Mouse (Mus musculus) liver, adult (tissue): ENCODE data around the gene Gcgr.

ENCODE experiments used
- GATA4 ChIP-seq: IDR thresholded peaks from 2 replicates; pipeline ENCODE4 v1.6.1; 2014; ENCODE audit warnings: mild to moderate bottlenecking, low read length; ENCODE audit not compliant: insufficient replicate concordance

Gcgr gene

DNA sequence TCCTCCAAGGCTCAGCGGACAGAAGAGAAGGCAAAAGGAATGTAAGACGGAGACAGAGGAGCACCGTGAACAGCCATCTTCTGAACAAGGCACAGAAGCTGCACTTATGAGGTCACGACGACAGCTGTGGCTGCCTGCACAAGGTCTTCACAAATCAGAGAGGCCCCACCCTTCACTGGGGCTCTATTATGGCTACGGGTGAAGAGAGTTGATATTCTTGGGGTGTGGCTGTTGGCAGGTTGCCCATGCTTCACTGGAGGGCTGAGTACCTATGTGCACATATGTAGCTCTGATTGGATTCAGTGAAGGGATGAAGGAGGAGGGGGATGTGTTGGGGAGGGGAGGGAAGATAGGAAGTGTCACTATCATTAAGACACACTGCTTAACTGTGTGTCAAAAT lies 11.9 kb upstream of the Gcgr start:
- no peak for TF ChIP-seq GATA4

DNA sequence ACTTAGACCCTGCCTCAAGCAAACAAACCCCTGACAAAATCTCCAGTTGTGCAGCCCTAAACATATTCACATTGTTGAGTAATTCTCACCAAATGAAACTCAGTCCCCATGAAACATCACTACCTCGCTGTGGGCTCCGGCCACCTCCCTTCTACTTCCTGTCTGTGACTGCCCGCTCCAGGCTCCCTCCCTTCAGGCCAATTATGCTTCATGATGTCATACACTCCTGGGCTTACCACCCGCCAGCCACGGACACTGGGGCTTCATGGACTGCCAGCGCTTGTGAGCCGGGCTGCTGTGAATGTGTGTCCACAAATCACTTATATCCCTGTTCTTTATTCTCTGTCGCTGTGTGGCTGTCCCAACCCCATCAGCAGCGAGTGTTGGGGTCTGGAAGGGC lies 10.8 kb upstream of the Gcgr start:
- no peak for TF ChIP-seq GATA4

DNA sequence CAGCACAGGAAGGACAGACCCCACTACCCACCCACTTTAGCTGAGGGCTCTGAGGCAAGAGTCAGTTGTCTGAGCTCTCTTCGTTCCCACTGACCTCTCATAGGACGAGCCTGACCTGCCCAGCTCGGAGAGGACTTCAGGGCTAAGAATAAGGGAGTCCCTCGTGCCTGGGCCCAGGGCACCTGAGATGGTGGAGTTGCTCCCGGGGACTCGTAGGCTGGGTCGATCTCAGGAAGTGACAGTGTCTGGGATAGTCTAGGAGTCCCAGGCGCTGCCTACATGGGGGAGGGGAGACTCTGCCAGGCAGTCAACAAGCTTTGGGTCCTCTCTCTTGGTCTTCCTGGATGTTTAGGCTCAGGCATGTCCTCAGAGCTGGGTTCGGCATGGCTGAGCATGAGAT lies 10.0 kb upstream of the Gcgr start:
- no peak for TF ChIP-seq GATA4

DNA sequence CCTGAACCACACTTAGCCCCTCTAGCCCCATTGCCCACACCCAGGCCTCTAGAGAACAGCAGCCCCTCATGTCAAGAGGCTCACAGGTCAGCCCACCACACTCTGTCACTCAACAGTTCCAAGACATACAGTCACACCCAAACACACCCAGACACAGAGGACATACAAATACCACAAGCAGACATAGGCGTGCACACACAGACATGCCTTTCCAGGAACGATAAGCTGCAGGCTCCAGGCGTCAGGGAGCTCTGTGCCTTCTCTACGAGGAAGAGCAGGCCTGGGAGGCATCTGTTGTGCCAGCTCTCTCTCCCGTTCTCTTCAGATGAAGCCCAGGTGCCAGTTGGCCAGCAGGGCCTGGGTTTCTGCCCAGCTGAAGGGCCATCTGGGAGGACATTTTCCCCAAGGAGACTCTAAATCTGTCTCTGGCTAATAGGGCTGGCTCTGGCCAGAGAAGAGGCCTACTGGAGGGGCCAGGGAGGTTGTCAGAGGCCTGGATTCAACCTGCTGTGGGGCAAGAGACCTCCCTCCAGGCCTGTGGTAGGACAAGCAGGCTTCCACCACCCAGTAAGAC lies 9.4 kb upstream of the Gcgr start:
- no peak for TF ChIP-seq GATA4

DNA sequence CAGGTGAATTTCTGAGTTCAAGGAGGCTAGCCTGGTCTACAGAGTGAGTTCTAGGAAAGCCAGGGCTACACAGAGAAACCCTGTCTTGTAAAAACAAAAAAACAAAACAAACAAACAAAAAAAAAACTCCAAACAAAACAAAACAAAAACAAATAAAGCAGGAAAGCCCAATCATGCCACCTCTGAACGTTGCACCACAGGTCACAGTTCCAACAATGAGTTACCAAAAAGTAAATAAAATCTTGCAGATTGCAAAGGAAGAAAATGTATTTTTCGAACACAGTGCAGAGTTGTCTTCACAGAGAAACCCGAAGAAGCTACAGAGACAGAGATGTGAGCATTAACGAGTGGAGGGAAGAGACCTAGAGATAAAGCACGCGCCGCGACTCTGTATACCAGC lies 7.9 kb upstream of the Gcgr start:
- no peak for TF ChIP-seq GATA4

DNA sequence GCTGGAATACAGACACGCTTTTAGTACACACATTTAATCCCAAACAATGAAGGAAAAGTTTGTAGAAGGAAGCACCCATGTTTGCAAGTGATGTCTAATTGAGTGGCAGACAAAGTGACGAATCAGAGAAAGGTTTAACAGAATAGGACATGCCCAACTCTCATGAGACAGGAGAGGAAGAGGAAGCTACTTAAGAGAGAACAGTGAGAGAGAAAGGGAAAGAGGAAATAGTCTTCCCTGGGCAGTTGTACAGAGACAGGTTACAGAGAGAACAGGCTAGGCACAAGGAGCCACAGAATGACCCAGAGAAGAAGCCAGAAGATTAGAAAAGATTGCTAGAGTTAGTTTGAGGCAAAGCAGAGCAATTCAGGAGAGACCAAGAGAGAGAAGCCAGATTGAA lies 4.5 kb upstream of the Gcgr start:
- no peak for TF ChIP-seq GATA4

DNA sequence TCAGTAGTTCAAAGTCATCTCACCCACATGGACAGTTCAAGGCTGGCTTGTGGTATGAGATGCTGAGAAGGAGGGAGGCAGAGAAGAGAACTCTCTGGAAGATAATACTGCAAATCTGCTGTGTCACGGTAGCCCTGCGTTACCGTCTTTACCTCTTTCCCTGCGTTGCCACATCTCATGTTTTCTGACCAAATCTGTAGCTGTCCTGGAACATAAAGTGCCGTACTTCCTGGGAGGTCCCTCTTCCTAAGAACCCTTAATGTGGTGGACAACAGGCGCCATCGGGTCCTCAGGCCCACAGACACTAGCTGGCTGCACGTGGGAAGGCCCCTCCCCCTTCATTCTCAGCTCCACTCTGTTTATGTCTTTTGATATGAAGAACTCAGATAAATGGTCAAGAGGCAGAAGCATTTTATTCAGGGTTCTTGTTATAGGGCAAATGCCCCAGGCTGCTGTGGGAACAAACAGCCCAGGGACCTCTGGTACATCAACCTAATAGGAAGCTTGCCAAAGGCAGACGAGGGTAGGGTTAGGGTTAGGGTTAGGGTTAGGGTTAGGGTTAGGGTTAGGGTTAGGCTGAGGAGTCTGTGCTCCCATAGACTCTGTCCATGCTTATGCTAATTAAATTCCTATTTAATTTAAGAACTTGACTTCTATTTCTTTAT lies 2.7 kb upstream of the Gcgr start:
- peak; percentile 19; the same call in 1 of the 2 replicates for TF ChIP-seq GATA4

DNA sequence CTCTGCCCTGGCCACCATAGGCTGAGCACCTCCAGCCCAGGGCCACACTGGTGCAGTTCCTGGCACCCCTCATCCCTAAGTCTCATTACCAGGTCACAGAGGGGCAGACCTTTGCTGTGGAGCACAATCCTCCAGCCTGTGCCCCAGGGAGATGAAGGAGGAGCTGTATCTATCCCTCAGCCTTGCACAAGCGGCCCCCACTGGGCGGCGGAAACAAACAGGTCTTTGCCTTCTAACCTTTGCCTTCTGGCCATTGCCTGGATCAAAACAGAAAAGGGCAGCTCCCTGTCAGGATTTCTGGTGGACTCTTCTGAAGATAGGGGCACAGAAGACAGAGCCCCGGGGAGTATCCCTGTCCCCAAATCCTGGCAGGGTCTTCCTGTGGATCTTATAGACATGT lies 1.6 kb upstream of the Gcgr start:
- TF ChIP-seq GATA4: no peak; the same call in 1 of the 2 replicates

DNA sequence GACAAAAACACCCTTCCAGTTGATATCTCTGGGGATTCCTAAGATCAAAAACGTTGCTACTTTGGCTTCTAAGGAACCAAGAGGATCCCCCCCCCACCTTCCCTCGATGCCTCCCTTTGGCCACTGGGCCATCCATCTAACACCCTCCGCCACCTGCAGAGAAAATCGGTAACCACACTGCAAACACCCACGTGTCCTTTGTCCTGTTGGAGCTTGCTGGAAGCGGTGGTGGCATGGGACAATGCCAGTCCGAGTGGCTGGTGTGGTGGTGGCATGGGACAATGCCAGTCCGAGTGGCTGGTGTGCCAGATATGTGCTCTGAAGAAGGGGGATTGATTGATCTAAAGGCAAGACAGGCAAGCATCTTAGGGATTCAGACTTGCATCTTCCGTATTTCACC lies 1.1 kb downstream of the Gcgr start:
- TF ChIP-seq GATA4: no peak

DNA sequence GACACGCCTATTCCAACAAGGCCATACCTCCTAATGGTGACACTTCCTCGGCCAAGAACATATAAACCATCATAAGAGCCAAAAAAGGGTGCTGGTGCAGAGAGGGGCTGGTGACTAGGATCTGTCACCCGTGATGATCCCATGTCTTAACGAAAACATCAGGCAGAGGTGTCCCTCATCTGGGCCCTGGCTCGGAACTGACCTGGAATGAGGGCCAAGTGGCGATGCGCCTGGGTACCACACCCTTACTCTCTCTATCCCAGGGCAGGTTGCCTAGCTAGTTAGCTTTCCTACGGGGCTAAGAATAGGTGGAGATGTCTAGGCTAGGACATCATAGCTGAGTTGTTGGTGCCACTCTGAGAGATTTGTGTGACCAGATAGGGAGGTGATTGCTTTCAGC lies 3.6 kb downstream of the Gcgr start:
- TF ChIP-seq GATA4: no peak

DNA sequence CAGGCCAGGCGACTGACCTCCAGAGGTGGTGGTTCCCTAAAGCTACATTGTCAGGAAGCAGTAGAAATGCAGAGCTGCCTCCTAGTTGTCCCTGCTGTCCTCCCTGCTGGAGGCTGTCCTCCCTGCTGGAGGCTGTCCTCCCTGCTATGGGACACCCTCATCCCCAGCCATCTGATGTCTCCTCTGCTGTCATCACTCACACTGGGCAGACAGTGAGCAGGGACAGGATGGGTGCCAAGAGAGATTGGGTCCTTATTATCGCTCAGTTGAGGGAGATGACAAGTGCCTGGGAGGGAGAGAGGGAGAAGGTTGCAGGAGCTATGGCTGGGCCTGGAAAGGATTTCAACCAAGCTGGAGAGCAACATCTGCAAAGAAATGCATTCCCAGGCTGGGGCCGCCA lies 4.6 kb downstream of the Gcgr start:
- TF ChIP-seq GATA4: no peak

DNA sequence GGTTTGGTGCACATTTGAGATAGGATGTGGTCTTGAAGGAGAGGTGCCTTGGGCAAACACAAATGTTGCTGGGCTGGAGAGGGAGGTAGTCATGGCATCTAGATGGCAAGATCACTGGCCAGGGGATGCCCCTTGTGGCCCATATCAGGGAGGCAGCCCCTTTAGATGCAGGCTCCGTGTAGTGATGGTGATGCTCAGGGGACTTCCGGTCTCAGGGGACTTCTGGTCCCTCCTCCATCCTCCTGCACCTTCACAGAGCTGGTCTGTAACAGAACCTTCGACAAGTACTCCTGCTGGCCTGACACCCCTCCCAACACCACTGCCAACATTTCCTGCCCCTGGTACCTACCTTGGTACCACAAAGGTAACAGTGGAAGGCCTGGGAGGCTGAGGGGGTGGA lies 5.3 kb downstream of the Gcgr start:
- no peak for TF ChIP-seq GATA4

DNA sequence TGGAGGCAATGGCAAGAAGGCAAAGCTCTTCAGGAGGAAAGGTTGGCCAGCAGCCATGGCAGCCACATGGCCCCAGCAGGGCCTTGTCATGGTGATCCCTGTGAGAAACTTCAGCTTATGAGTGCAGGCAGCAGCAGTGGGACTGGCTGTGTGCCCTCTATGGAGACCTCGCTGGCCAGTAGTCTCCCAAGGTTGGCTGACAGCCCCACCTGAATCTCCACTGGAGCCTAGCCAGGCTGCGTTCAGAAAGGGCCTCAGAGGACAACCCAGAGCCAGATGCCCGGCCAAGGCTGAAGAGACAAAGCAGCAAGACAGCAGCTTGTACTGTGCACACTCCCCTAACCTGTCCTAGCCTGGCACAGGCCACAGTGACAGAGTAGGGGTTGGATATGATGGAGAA lies 8.0 kb downstream of the Gcgr start:
- no peak for TF ChIP-seq GATA4

DNA sequence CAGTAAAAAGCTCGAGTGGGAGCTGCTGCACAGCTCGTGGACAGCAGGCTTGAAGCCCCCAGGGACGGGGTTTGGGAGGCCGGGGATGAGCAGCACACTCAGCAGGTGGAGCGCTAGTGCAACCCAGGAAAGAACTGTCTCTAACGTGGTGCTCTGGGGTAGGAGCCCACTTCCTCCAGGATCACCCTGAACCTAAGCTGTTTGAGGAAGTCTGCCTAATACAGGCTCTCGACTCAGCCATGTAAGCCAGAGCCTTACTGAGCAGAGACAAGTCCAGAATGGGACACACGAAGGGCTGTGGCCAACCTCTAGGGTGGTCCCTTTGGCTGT lies 8.4 kb downstream of the Gcgr start:
- TF ChIP-seq GATA4: no peak

DNA sequence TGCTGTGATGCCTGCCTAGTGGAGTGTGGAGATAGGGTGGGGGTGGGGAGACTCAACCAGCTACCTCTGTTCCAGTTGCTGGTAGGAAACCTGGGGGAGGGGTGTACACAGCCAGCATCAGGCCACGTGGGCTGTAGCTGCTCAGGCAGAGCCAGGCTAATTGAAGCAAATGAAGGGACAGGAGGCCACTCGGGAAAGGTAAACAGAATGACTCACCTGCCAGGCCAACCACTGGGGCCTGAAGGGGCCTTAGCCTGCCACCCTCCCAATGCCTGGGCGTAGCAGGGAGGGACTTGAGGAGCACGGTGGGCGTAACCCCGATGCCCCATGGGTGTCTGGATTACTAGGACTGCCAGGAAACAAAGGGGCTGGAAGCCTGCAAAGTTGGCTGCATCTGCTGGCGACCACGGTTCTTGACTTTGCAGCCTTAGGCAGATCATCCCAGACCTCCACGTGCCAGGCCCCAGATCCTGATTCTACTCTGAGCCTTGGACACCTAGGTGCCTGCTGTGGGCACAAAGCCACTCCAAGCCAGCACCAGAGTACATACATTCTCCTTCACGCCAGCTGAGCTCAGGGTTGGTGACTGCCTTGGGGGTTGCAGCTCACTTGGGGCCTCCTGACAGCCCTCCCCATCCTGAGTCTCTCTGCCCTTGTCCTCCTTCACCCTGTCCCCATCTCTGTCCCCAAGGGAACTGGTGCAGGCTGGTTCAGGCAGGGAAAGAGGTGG lies 9.0 kb downstream of the Gcgr start:
- TF ChIP-seq GATA4: no peak

DNA sequence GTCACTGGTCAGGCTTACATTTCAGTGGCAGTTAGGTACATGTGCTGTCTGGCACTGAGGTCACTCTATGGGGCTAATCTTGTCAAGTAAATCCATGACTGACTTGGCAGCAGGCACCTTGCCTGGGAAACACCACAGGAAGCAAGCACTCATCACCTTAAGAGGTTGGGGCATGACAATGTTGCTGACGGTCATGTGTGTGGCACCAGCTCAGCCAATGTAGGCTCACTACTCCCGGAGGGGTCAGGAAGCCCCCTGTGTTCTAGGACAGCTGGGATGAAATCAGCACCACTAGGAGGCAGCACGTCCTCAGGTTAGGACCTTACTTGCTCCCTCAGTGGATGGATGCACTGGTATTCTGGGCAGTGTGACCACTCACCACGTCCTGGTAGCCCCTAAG lies 11.4 kb downstream of the Gcgr start:
- TF ChIP-seq GATA4: no peak

DNA sequence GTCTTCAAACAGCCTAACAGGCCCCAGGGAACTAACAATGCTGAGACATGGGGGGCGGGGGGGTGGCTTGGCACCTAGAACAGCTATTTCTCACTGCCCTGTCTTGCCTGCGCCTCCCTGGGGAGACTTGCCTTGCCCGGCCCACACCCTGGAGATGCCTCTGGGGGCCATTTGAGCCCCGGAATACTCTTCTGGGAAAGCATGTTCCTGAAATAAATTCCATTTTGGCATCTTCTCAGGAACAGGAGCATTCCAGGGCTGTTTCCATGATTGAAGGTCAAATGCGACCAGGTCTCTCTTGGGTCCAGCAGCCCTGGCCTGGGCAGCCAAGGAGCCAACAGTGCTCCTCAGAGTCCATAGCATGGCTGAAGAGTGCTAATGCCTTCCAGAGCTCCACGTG lies 11.9 kb downstream of the Gcgr start:
- TF ChIP-seq GATA4: no peak
